Mouse (Mus musculus) heart, adult 2 months (tissue): ENCODE measurements around the gene Olfr351.

Experiments used
- CTCF ChIP-seq: fragments of 200-600 bp; IDR thresholded peaks from 2 replicates; pipeline ENCODE4 v1.8.1; 2022; ENCODE audit warnings: antibody characterized with exemption, mild to moderate bottlenecking, moderate library complexity
- EP300 ChIP-seq: fragments of 200-500 bp; IDR thresholded peaks from 2 replicates; pipeline ENCODE4 v1.6.1; 2011; ENCODE audit warnings: low read depth, low read length, control low read depth; ENCODE audit not compliant: insufficient read depth
- POLR2A ChIP-seq: fragments of 200-500 bp; IDR thresholded peaks from 2 replicates; pipeline ENCODE4 v1.6.1; 2011; ENCODE audit warnings: mild to moderate bottlenecking, low read depth, low read length, control low read depth; ENCODE audit not compliant: insufficient read depth

GRCm38 (mm10) chr2:36892836-36893235 lies 30.4 kb upstream of the Olfr351 start, which contains the start of gene Olfr353:
- no peak for TF ChIP-seq CTCF
- no peak for TF ChIP-seq POLR2A
- TF ChIP-seq EP300: no peak
